In the genomic region with DNA sequence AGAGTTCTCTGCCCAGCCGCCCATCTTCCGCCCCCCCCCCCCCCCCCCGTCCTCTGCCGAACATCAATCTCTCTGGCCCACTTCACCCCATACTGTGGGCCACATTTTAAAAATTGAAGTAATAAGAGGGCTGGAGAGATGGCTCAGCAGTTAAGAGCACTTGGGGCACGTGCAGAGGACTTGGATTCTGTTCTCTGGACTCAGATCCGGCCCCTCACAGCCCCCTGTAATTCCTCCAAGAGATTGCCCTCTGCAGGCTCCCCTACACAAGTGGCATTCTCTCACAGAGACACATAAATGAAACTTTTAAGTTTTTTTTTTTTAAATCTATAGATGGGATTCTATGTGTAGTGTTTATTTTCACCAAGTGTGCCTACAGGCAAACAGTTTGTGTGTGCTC, we compare ENCODE assay signal across 8 mouse cellular contexts. TPM values are rescaled to one million over a fixed set of nuclear protein-coding genes. Genes with fewer than 3 reads are reported as not detected.
DNase-seq lines count a peak whose midpoint lies in the region; ATAC-seq and TF ChIP-seq lines count a peak whose summit lies in the region.

No protein-coding gene starts in this region.

- no peak for ATAC-seq in heart, embryonic 13.5 days (ENCODE audit: extremely low read depth, insufficient number of reproducible peaks, low FRiP score, low TSS enrichment)
- ATAC-seq in hindbrain, embryonic 12.5 days (ENCODE audit: low FRiP score), result no peak
- no peak for ATAC-seq in midbrain, embryonic 11.5 days (ENCODE audit: low FRiP score)

- peak overlapping the region; percentile 71 for H3K4me2 ChIP-seq in heart, embryonic 13.5 days
- H3K4me2 ChIP-seq in hindbrain, embryonic 12.5 days (replicated peaks), result peak overlapping the region; percentile 65
- H3K4me2 ChIP-seq in midbrain, embryonic 11.5 days, result peak overlapping the region; percentile 48

- H3K79me2 ChIP-seq in heart, adult 2 months (replicated peaks; ENCODE audit: control insufficient read depth, insufficient read depth, low read length), result peaks cover 2% of the 10 kb centered on the region

- DNase-seq in heart, adult 2 months, result no peak
- no peak for DNase-seq in midbrain, embryonic 11.5 days (ENCODE audit: low spot score, missing footprints)
- no peak for DNase-seq in left cerebral cortex, adult 9 months (ENCODE audit: low spot score in 2 of 2)
- no peak for DNase-seq in cerebellum, postnatal 14 days
- DNase-seq in left cerebral cortex, postnatal 14 days (ENCODE audit: low spot score in 2 of 2), result no peak

- 47% methylated on average over 6 of the region's 6 CpGs for WGBS in heart, embryonic 13.5 days
- 51% methylated on average over 6 of the region's 6 CpGs for WGBS in heart, adult 2 months
- WGBS in hindbrain, embryonic 12.5 days, result 15% methylated on average over 6 of the region's 6 CpGs
- 13% methylated on average over 3 of the region's 6 CpGs for WGBS in midbrain, embryonic 11.5 days

- peak overlapping the region; percentile 79 for H3K9ac ChIP-seq in heart, embryonic 13.5 days
- no peak overlapping the region for H3K9ac ChIP-seq in heart, adult 2 months (ENCODE audit: low read depth, low read length)
- H3K9ac ChIP-seq in hindbrain, embryonic 12.5 days, result peak overlapping the region; percentile 57
- H3K9ac ChIP-seq in midbrain, embryonic 11.5 days (ENCODE audit: low read length), result peak overlapping the region; percentile 56

- H3K27ac ChIP-seq in heart, embryonic 13.5 days (replicated peaks), result peak overlapping the region; percentile 71
- H3K27ac ChIP-seq in heart, adult 2 months, result no peak overlapping the region
- H3K27ac ChIP-seq in cortical plate, adult 2 months (ENCODE audit: insufficient read depth, low read length), result no peak overlapping the region
- H3K27ac ChIP-seq in hindbrain, embryonic 12.5 days, result peak overlapping the region; percentile 81
- no peak overlapping the region; the same call in 1 of the 2 replicates for H3K27ac ChIP-seq in midbrain, embryonic 11.5 days (ENCODE audit: low read depth, low read length)

- no peak for TF ChIP-seq EP300 in heart, adult 2 months (IDR thresholded peaks at IDR 0.05; ENCODE audit: insufficient read depth, low read depth, low read length)

- no peaks in the 10 kb centered on the region for H3K27me3 ChIP-seq in heart, embryonic 13.5 days (replicated peaks)
- no peaks in the 10 kb centered on the region for H3K27me3 ChIP-seq in heart, adult 2 months (ENCODE audit: control insufficient read depth, insufficient read depth, low read length)
- H3K27me3 ChIP-seq in hindbrain, embryonic 12.5 days, result no peaks in the 10 kb centered on the region
- no peaks in the 10 kb centered on the region for H3K27me3 ChIP-seq in midbrain, embryonic 11.5 days (ENCODE audit: control insufficient read depth, insufficient read depth, low read length)

- peaks cover 3% of the 10 kb centered on the region; the same call in 1 of the 2 replicates for H3K36me3 ChIP-seq in heart, embryonic 13.5 days
- peaks cover 12% of the 10 kb centered on the region for H3K36me3 ChIP-seq in heart, adult 2 months (ENCODE audit: control insufficient read depth, insufficient read depth, low read length)
- H3K36me3 ChIP-seq in hindbrain, embryonic 12.5 days, result no peaks in the 10 kb centered on the region
- no peaks in the 10 kb centered on the region for H3K36me3 ChIP-seq in midbrain, embryonic 11.5 days (ENCODE audit: control insufficient read depth, insufficient read depth, low read length)

- no peak for TF ChIP-seq POLR2A in heart, adult 2 months (IDR thresholded peaks at IDR 0.05; ENCODE audit: insufficient read depth, low read depth, low read length)
- TF ChIP-seq POLR2A in cortical plate, adult 2 months (IDR thresholded peaks at IDR 0.05; ENCODE audit: extremely low read depth, insufficient read depth, low read length), result no peak

- 0 out of 2 replicates have a peak overlapping the region, but pooled peaks have one; percentile 37 for H3K4me3 ChIP-seq in heart, embryonic 13.5 days
- H3K4me3 ChIP-seq in heart, adult 2 months, result no peak overlapping the region
- peak overlapping the region; percentile 18; the same call in 1 of the 2 replicates for H3K4me3 ChIP-seq in cortical plate, adult 2 months (ENCODE audit: insufficient read depth, low read length)
- H3K4me3 ChIP-seq in hindbrain, embryonic 12.5 days, result peak overlapping the region; percentile 27
- no peak overlapping the region for H3K4me3 ChIP-seq in midbrain, embryonic 11.5 days (ENCODE audit: low read depth, low read length)

- no peak for TF ChIP-seq CTCF in heart, adult 2 months (IDR thresholded peaks at IDR 0.05)
- TF ChIP-seq CTCF in cortical plate, adult 2 months (IDR thresholded peaks at IDR 0.05; ENCODE audit: extremely low read depth, insufficient read depth, low read length), result no peak

- intact Hi-C loops in heart, adult 2 months (cut with DNase I), result no loop called here
- intact Hi-C loops in left cerebral cortex, postnatal 14 days (cut with DNase I), result no loop called here

- peaks cover 100% of the 10 kb centered on the region for H3K4me1 ChIP-seq in heart, embryonic 13.5 days
- peaks cover 55% of the 10 kb centered on the region for H3K4me1 ChIP-seq in heart, adult 2 months (ENCODE audit: control insufficient read depth, insufficient read depth, low read length)
- H3K4me1 ChIP-seq in cortical plate, adult 2 months (ENCODE audit: control insufficient read depth, insufficient read depth, low read length), result peaks cover 37% of the 10 kb centered on the region
- peaks cover 92% of the 10 kb centered on the region for H3K4me1 ChIP-seq in hindbrain, embryonic 12.5 days
- peaks cover 56% of the 10 kb centered on the region for H3K4me1 ChIP-seq in midbrain, embryonic 11.5 days (ENCODE audit: control insufficient read depth, insufficient read depth, low read length)

- no peaks in the 10 kb centered on the region for H3K9me3 ChIP-seq in heart, embryonic 13.5 days
- no peaks in the 10 kb centered on the region for H3K9me3 ChIP-seq in hindbrain, embryonic 12.5 days (replicated peaks)
- H3K9me3 ChIP-seq in midbrain, embryonic 11.5 days (ENCODE audit: control insufficient read depth, low read length), result no peaks in the 10 kb centered on the region

RNA-seq across cellular contexts. Expression of a gene that starts 23.1 kb away (rescaled TPM):
- 150 and 157 TPM in 2 replicates for polyA plus RNA-seq in heart, embryonic 13.5 days (2015; fragmentation: Nextera tagmentation; extraction: Ambion mirVana)
- 100 to 1,000 TPM; 189 to 204 TPM for total RNA-seq in heart, adult 2 months (2021)
- 28.8 and 68.2 TPM in 2 replicates for polyA plus RNA-seq in heart, adult 2 months (2012; rRNA removed)
- polyA plus RNA-seq in cortical plate, adult 2 months (2012; rRNA removed), result 344 and 411 TPM in 2 replicates
- 166 and 171 TPM in 2 replicates for polyA plus RNA-seq in hindbrain, embryonic 12.5 days (2016; fragmentation: Nextera tagmentation; extraction: Ambion mirVana)
- polyA plus RNA-seq in midbrain, embryonic 11.5 days (2014; fragmentation: Nextera tagmentation; extraction: Ambion mirVana), result 194 and 220 TPM in 2 replicates
- total RNA-seq in left cerebral cortex, postnatal 14 days (2021), result 100 to 1,000 TPM; 254 to 262 TPM

Comparison
In these comparisons a context has a peak if more than half of its experiments do, and no peak if none do; other contexts are left out.
1. H3K27ac ChIP-seq: peak in heart, embryonic 13.5 days (single experiment) and hindbrain, embryonic 12.5 days (single experiment); none in heart, adult 2 months (single experiment), cortical plate, adult 2 months (single experiment) and midbrain, embryonic 11.5 days (single experiment).
2. H3K4me3 ChIP-seq: peak in heart, embryonic 13.5 days (single experiment), cortical plate, adult 2 months (single experiment) and hindbrain, embryonic 12.5 days (single experiment); none in heart, adult 2 months (single experiment) and midbrain, embryonic 11.5 days (single experiment).
3. Peak in every context shown above with its lines, with median percentiles within 50 percentile points of each other: H3K4me2 ChIP-seq.